Mouse (Mus musculus) liver, embryonic 12.5 days (tissue): Measurements from ENCODE around the gene Gast. TPM values are rescaled to one million over a fixed set of nuclear protein-coding genes. Genes with fewer than 3 reads are reported as not detected.
"Not testable (repeated sequence)": the region's sequence is repeated elsewhere in the genome, so short reads cannot be mapped to it uniquely, and the experiment has no call there.

Experiments
- ATAC-seq: fragments of 200-750 bp; cut with Nextera tagmentation; 2 replicates; pipeline ENCODE4 v1.8.0; 2017; ENCODE audit warnings: moderate number of reproducible peaks, mild to moderate bottlenecking, moderate library complexity
- H3K27ac ChIP-seq: fragments of 300-500 bp; sonication (generic); 2 replicates; pipeline ENCODE4 v1.5.1; 2016; ENCODE audit warnings: mild to moderate bottlenecking
- H3K27me3 ChIP-seq: fragments of 300-500 bp; sonication (generic); replicated peaks from 2 replicates; pipeline ENCODE4 v1.6.1; 2016; ENCODE audit warnings: mild to moderate bottlenecking, moderate library complexity
- H3K36me3 ChIP-seq: fragments of 300-500 bp; sonication (generic); 2 replicates; pipeline ENCODE4 v1.6.1; 2016; ENCODE audit warnings: mild to moderate bottlenecking, moderate library complexity
- H3K4me1 ChIP-seq: fragments of 300-500 bp; sonication (generic); 2 replicates; pipeline ENCODE4 v1.6.1; 2016
- H3K4me2 ChIP-seq: fragments of 300-500 bp; sonication (generic); 2 replicates; pipeline ENCODE4 v1.6.1; 2016; ENCODE audit warnings: mild to moderate bottlenecking, moderate library complexity
- H3K4me3 ChIP-seq: fragments of 300-500 bp; sonication (generic); 2 replicates; pipeline ENCODE4 v1.5.1; 2016; ENCODE audit warnings: mild to moderate bottlenecking, moderate library complexity
- H3K9ac ChIP-seq: fragments of 300-500 bp; sonication (generic); 2 replicates; pipeline ENCODE4 v1.6.1; 2016; ENCODE audit warnings: mild to moderate bottlenecking, moderate library complexity
- H3K9me3 ChIP-seq: fragments of 300-500 bp; sonication (generic); replicated peaks from 2 replicates; pipeline ENCODE4 v1.6.1; 2016; ENCODE audit warnings: mild to moderate bottlenecking, moderate library complexity
- WGBS: fragments of 180-500 bp; shearing (Covaris S2); methylation state at CpG from one replicate; pipeline ENCODE4 v1.1.7; 2016; ENCODE audit not compliant: insufficient replicate concordance; 5-methylcytosine and 5-hydroxymethylcytosine counted together
- polyA plus RNA-seq: library from polyadenylated mRNA; unstranded; fragments of >200 nt; fragmentation: Nextera tagmentation; extraction: Ambion mirVana; gene quantifications from 2 replicates; pipeline ENCODE4 v1.2.1, GENCODE M21; 2016

Gene Gast
- polyA plus RNA-seq, 1 experiment from 2014 or later = not detected

- peak overlapping the region; percentile 41; the same call in 1 of the 2 replicates for H3K9ac ChIP-seq
- ATAC-seq, H3K27me3 ChIP-seq, H3K9me3 ChIP-seq: not testable (repeated sequence)
- H3K4me1 ChIP-seq = peaks cover 39% of the 10 kb centered on the region
- WGBS = 73% methylated on average over 7 of the region's 7 CpGs
- H3K4me3 ChIP-seq = peak overlapping the region; percentile 80
- H3K4me2 ChIP-seq = peak overlapping the region; percentile 73
- H3K27ac ChIP-seq = peak overlapping the region; percentile 66
- H3K36me3 ChIP-seq = peaks cover 27% of the 10 kb centered on the region
Observed at GRCm38 (mm10) chr11:100321479-100322305, 12.5 kb upstream of the Gast start.

- H3K4me1 ChIP-seq = peaks cover 32% of the 10 kb centered on the region
- WGBS = 51% methylated on average over 3 of the region's 3 CpGs
- H3K27ac ChIP-seq = peak overlapping the region; percentile 66
Observed at GRCm38 (mm10) chr11:100322591-100323258, 11.5 kb upstream of the Gast start.

GRCm38 (mm10) chr11:100323578-100323977 is 10.6 kb upstream of the Gast start:
- Histone ChIP-seq H3K9ac (no peak overlapping the region), H3K9me3 (no peaks in the 10 kb centered on the region), H3K36me3 (peaks cover 27% of the 10 kb centered on the region), H3K4me3 (no peak overlapping the region), H3K4me1 (peaks cover 23% of the 10 kb centered on the region), H3K27ac (no peak overlapping the region), H3K27me3 (no peaks in the 10 kb centered on the region), H3K4me2 (no peak overlapping the region)
- WGBS = 9% methylated on average over 3 of the region's 3 CpGs
- ATAC-seq = no peak

More at GRCm38 (mm10) chr11:100322591-100323258, 11.5 kb upstream of the Gast start:
- no peak overlapping the region for H3K4me3 ChIP-seq
- H3K27me3 ChIP-seq = no peaks in the 10 kb centered on the region
- H3K36me3 ChIP-seq = peaks cover 27% of the 10 kb centered on the region
- no peak for ATAC-seq
- H3K4me2 ChIP-seq = peak overlapping the region; percentile 73; the same call in 1 of the 2 replicates
- H3K9ac ChIP-seq = no peak overlapping the region
- no peaks in the 10 kb centered on the region for H3K9me3 ChIP-seq

GRCm38 (mm10) chr11:100325062-100325629 is 9.1 kb upstream of the Gast start:
- ATAC-seq = no peak
- H3K4me2 ChIP-seq = no peak overlapping the region
- H3K36me3 ChIP-seq = peaks cover 27% of the 10 kb centered on the region
- H3K9me3 ChIP-seq = no peaks in the 10 kb centered on the region
- WGBS = 71% methylated on average over 11 of the region's 11 CpGs
- peaks cover 17% of the 10 kb centered on the region for H3K4me1 ChIP-seq
- no peak overlapping the region for H3K27ac ChIP-seq
- peaks cover 4% of the 10 kb centered on the region; the same call in 1 of the 2 replicates for H3K27me3 ChIP-seq
- H3K4me3 ChIP-seq = no peak overlapping the region
- H3K9ac ChIP-seq = no peak overlapping the region

- H3K27me3 ChIP-seq = peaks cover 16% of the 10 kb centered on the region; the same call in 1 of the 2 replicates
- H3K9ac ChIP-seq = no peak overlapping the region
- peaks cover 7% of the 10 kb centered on the region for H3K36me3 ChIP-seq
- WGBS = 70% methylated on average over 11 of the region's 11 CpGs
- no peak overlapping the region for H3K4me3 ChIP-seq
- no peak for ATAC-seq
- H3K4me1 ChIP-seq = peaks cover 3% of the 10 kb centered on the region; the same call in 1 of the 2 replicates
- H3K9me3 ChIP-seq = no peaks in the 10 kb centered on the region
- no peak overlapping the region for H3K4me2 ChIP-seq
- no peak overlapping the region for H3K27ac ChIP-seq
Observed at GRCm38 (mm10) chr11:100327316-100327715, 6.9 kb upstream of the Gast start.

GRCm38 (mm10) chr11:100327761-100328160 is 6.4 kb upstream of the Gast start:
- no peak overlapping the region for H3K4me3 ChIP-seq
- no peak overlapping the region for H3K9ac ChIP-seq
- peaks cover 21% of the 10 kb centered on the region; the same call in 1 of the 2 replicates for H3K27me3 ChIP-seq
- ATAC-seq = no peak
- H3K4me2 ChIP-seq = no peak overlapping the region
- no peaks in the 10 kb centered on the region for H3K9me3 ChIP-seq
- H3K36me3 ChIP-seq = peaks cover 3% of the 10 kb centered on the region
- 64% methylated on average over 6 of the region's 6 CpGs for WGBS
- H3K4me1 ChIP-seq = no peaks in the 10 kb centered on the region; the same call in 1 of the 2 replicates
- H3K27ac ChIP-seq = no peak overlapping the region

GRCm38 (mm10) chr11:100330235-100330634 is 4.0 kb upstream of the Gast start:
- no peak overlapping the region for H3K27ac ChIP-seq
- WGBS = 51% methylated on average over 16 of the region's 16 CpGs
- ATAC-seq = no peak
- H3K4me2 ChIP-seq = no peak overlapping the region
- H3K36me3 ChIP-seq = no peaks in the 10 kb centered on the region
- H3K4me3 ChIP-seq = no peak overlapping the region
- no peaks in the 10 kb centered on the region; the same call in 1 of the 2 replicates for H3K4me1 ChIP-seq
- H3K9me3 ChIP-seq = no peaks in the 10 kb centered on the region
- H3K9ac ChIP-seq = no peak overlapping the region
- H3K27me3 ChIP-seq = peaks cover 28% of the 10 kb centered on the region; the same call in 1 of the 2 replicates

GRCm38 (mm10) chr11:100330816-100331375 is 3.3 kb upstream of the Gast start:
- not testable (repeated sequence) for H3K4me1 ChIP-seq, H3K36me3 ChIP-seq, ATAC-seq, H3K27ac ChIP-seq, H3K9ac ChIP-seq, H3K9me3 ChIP-seq, H3K4me3 ChIP-seq, H3K4me2 ChIP-seq
- 54% methylated on average over 8 of the region's 8 CpGs for WGBS
- peaks cover 28% of the 10 kb centered on the region; the same call in 1 of the 2 replicates for H3K27me3 ChIP-seq

GRCm38 (mm10) chr11:100332766-100333515 is 1.3 kb upstream of the Gast start:
- Histone ChIP-seq H3K27ac (no peak overlapping the region), H3K27me3 (peaks cover 31% of the 10 kb centered on the region), H3K36me3 (no peaks in the 10 kb centered on the region), H3K4me3 (no peak overlapping the region), H3K9me3 (no peaks in the 10 kb centered on the region), H3K4me1 (no peaks in the 10 kb centered on the region), H3K9ac (no peak overlapping the region), H3K4me2 (no peak overlapping the region)
- no peak for ATAC-seq
- 57% methylated on average over 9 of the region's 9 CpGs for WGBS

GRCm38 (mm10) chr11:100335731-100336130 is 1.5 kb downstream of the Gast start:
- H3K4me2 ChIP-seq = no peak overlapping the region
- no peak for ATAC-seq
- H3K4me1 ChIP-seq = no peaks in the 10 kb centered on the region
- H3K4me3 ChIP-seq = no peak overlapping the region
- H3K36me3 ChIP-seq = no peaks in the 10 kb centered on the region
- H3K9me3 ChIP-seq = no peaks in the 10 kb centered on the region
- H3K27me3 ChIP-seq = peaks cover 34% of the 10 kb centered on the region
- 67% methylated on average over 3 of the region's 3 CpGs for WGBS
- H3K9ac ChIP-seq = no peak overlapping the region
- no peak overlapping the region for H3K27ac ChIP-seq

GRCm38 (mm10) chr11:100344269-100344668 is 10.1 kb downstream of the Gast start:
- H3K36me3 ChIP-seq = no peaks in the 10 kb centered on the region
- no peak overlapping the region for H3K4me2 ChIP-seq
- no peak overlapping the region for H3K27ac ChIP-seq
- no peaks in the 10 kb centered on the region for H3K4me1 ChIP-seq
- H3K4me3 ChIP-seq = no peak overlapping the region
- H3K27me3 ChIP-seq = peaks cover 34% of the 10 kb centered on the region
- H3K9ac ChIP-seq = no peak overlapping the region
- no peaks in the 10 kb centered on the region for H3K9me3 ChIP-seq
- 59% methylated on average over 10 of the region's 10 CpGs for WGBS
- no peak for ATAC-seq
